Mouse (Mus musculus) layer of hippocampus, adult 9-10 months (tissue): ENCODE data around the gene Pabpn1l.

Experiments
- DNase-seq: peaks from one replicate; pipeline ENCODE4 v3.0.0; 2022; ENCODE audit warnings: low spot score

Gene Pabpn1l

GRCm38 (mm10) chr8:122618660-122619378 is 3.7 kb downstream of the Pabpn1l start:
- DNase-seq: no peak

DNA sequence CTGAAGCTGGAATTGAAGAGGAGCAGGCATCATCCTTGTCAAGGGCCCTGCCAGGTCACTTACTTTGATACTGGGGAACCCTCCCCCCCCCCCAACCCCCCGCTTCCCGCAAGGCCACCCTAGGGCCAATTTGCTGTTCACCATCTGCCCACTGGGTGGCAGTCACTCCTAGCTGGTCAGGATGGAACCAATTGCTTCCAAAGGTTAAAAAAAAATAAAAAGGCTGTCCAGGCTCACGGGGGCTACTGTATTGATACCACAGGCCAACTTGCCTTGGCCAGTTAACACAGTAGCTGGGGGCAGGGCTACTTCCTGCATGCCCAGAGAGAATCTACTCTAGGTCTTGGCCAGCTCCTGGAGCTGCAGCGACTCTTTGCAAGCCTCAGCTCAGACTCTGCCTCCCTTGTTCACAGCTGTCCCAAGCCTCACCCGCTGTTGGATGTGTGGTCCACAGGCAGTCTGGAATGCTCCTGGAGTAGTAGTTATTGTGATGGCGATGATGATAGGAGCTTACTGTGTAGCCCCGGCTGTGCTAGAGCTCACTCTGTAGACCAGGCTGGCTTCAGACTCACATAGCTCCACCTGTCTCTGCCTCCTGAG is 4.5 kb downstream of the Pabpn1l start:
- DNase-seq: peak; percentile 52

DNA sequence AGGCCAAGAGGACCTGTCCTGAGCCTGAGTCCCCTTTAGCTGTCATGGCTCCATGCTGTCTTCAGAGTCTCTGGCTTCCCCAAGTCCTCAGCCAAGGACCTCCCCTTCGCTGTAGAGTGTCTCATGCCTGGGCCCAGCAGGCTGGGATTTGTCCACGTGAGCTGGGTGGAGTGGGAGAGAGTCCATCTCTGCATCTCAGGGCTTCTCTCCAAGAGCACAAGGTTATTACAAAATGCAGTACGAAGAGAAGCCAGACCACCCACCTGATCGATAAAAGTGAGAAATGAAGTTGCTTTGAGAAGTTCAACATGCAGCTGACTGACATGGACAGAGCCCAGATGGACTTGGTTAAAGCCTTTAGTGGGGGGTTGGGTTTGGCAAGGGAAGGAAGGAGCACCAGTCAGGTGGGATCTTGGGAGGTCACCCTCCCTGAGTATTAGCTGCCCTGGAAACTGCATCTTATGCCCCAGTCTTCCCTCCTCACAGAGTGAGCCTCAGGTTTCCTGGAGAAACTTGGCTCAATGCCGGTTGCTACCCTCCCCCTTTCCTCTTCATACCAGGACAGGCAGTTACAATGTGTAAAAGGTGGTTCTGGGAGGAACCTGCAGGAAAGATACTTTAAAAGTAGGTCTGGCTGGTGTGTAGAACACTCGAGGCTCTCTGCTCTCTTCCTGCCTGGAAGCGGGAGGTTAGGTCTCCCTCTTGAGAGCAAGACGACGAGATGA is 6.2 kb downstream of the Pabpn1l start:
- DNase-seq: no peak

DNA sequence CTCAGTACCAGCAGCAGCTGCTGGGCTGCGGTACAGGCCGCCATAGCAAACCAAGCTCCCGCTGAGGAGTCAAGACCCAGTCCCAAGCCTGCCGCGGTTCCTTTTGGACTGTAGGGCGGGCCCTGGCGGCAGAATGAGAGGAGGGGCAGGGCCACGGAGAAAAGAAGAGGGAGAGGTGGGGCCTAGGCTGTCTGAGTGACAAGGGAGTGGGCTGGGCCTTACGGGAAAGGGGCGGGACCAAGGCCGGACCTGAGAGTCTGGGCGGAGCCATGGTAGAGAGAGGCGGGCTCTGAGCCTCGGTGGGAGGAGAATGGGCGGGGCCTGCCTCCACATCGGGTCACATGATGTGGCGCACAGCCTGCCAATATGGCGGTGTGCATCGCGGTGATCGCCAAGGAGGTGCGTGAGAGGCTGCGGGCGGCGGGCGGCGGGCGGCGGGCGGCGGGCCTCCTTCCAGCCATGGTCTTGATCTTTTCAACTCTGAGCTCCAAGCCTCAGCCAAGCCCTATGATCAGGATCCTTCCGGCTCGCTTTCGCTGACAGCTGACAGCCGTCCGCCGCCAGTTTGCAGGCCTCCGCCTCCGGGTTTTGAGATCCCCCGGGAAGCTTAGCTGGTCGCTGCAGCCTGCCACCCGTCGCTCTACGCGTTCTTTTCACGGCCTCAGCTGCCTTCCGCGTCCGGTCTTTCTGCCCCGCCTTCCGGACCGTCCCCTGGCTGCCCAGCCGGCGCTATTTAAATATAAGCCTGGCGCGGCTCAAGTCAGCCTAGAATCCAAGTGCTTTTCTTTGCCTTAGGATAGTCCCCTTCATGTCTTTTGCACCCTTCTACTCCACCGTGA is 11.0 kb downstream of the Pabpn1l start, which contains the start of the genes Galns and Trappc2l:
TSS of gene Galns (minus strand) at position 169 of the 839 bp plus-strand sequence.
TSS of gene Trappc2l (plus strand) at position 346 of the 839 bp plus-strand sequence.
- DNase-seq: peak; percentile 91

DNA sequence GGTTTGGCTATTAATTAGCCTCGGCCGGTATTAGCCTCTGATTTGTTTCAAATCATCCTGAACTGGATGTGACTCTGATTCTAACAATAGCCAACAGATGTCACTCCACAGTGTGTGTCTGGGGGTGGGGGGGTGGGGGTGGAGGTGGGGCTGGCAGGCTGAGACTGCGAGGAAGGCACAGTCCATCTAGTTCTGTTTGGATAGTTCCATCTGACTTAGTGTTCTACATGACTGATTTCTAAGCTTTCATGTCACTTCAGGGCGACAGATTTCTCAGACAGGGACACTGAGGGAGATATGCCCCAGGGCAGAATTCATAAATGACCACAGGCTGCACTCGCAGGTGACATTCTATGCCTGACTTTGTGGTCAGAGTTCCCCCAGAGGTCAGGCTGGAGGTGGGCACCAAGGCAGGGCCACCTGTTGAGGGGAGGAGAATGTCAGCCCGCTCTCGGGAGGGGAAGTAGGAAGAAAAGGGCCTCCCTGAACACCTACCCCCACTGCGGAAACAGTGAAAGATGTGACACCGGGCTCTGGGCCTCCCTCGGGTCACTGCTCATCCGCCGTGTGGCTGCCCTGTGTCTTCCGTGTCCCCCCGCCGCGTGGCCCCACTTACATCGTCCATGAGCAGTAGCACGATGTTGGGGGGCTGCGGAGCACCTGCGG is 11.8 kb downstream of the Pabpn1l start:
- no peak for DNase-seq

- DNase-seq: no peak
These were observed 12.3 kb downstream of the Pabpn1l start for GRCm38 (mm10) chr8:122610209-122610608.

- no peak for DNase-seq
These were observed 15.7 kb downstream of the Pabpn1l start for GRCm38 (mm10) chr8:122606810-122607209.

GRCm38 (mm10) chr8:122605367-122605766 is 17.2 kb downstream of the Pabpn1l start:
- no peak for DNase-seq

- DNase-seq: no peak
These were observed 17.9 kb downstream of the Pabpn1l start for GRCm38 (mm10) chr8:122604640-122605039.

GRCm38 (mm10) chr8:122600666-122601065 is 21.9 kb downstream of the Pabpn1l start:
- DNase-seq: no peak

DNA sequence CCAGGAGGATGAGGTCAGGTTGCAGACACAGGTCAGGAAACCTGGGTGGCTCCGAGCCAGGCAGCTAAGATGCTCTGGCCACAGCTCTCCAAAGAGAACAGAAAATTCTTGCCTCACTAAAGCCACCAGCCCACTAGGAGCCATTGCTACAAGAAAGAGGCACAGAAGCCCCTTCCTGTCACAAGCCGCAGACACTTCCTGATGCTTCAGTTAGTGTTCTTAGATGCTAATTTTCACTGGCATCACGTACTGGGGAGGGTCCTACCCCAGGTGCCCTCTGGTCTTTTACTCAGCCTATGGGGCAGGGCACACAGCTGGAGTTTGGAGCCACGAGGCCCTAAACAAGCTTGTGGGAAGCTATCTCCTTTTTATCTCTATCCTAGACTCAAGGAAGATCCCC is 26.5 kb downstream of the Pabpn1l start:
- DNase-seq: no peak

- no peak for DNase-seq
These were observed 28.6 kb downstream of the Pabpn1l start for GRCm38 (mm10) chr8:122593783-122594507.

- no peak for DNase-seq
These were observed 29.3 kb downstream of the Pabpn1l start for GRCm38 (mm10) chr8:122593240-122593639.

DNA sequence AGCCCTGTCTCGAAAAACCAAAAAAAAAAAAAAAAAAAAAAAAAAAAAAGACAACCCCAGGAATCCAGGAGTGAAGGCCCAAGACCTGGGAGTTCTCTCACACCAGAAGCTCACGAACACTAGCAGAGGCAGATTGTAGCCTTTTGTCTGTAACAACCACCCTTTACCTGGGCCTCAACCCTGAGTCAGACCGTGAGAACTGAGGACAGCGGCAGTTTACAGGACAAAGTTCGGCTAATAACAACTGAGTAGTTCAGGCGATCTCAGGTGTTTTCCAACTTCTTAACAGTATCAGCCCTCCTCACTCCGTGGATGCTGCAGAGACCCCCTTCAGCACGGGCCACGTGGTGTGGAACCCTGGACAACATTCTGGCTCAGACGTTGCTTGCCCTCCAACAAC is 35.8 kb downstream of the Pabpn1l start:
- DNase-seq: no peak

DNA sequence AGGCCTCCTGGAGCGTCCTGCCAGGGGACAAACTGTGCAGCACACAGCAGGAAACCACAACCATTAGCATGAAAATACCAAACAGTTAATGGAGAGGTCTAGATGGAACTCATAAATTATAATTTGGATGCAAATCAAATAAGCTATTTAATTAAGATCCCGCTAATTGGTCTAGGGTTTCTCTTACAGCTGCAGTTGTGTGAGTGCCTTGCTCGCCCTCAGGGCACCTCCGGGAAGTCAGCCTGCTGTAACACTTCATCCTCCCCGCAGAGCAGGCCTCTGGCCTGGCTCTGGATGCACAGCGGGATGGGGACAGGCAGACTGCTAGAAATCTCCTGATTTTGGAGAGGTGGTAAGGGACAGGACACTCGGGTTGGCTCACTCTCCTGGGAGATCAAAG is 36.4 kb downstream of the Pabpn1l start:
- no peak for DNase-seq

DNA sequence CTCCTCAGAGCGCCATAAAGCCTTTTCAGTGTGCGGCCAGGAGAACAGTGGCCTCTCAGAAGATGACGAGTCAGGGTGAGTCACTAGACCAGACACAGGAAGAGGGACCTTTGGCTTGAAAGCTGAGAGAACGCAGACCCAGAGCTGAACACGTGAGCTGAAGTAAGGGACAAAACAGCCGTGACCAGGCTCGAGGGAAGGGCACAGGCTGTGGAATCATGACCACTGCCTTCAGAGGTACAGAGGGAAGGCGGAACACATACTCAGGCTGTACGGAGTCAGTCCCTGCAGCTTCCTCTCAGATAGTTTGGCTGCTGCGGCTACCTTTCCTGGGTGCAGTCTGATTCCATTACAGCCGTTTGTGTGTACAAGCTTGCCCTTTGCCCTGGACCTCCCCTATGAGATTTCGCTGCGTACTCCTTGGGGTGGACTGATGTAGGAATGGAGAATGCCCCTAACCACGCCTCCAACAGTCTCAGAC is 37.1 kb downstream of the Pabpn1l start:
- no peak for DNase-seq

DNA sequence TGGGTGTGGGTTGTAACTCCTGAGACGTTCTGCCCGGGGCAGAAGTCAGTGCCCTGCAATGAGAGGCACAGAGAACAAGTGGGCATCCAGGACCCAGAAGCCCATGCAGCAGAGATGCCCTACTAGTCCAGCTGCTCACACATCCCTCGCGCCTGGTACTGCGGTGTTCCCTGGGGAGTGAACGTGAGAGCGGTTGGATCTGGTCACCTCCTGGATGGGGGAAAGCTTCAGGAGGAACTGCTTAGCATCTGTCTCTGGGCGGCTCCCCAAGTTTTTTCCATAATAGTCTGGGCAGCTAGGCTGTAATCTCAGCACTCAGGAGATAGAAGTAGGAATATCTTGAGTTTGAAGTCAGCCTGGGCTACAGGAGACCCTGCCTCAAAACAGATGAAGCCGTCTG is 37.6 kb downstream of the Pabpn1l start:
- DNase-seq: no peak

DNA sequence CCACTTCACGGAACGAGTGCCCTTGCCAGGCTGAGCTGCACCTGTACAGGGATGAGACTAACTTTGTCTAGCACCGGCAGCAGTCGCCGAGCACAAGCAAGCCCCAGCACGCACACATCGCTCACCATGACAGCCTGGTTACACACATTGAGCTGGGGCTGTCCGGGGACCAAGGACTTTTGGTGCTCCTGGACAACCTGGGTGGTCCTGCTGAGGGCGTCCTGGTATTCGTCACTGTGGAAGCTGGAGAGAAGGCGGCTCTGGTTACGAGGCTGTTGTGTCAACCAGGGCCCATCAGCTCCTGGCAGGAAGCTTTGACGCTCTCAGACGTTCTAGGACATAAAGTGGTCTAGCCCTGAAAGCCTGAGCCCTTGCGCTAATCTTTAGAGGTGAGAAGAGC is 41.6 kb downstream of the Pabpn1l start:
- DNase-seq: no peak

GRCm38 (mm10) chr8:122579196-122579595 is 43.3 kb downstream of the Pabpn1l start:
- DNase-seq: no peak

- DNase-seq: no peak
These were observed 45.4 kb downstream of the Pabpn1l start for GRCm38 (mm10) chr8:122577116-122577515.

- DNase-seq: peak; percentile 82
These were observed 45.9 kb downstream of the Pabpn1l start, which contains the start of gene Aprt for GRCm38 (mm10) chr8:122576648-122577022. Gene Aprt, minus strand, starts transcription at chr8:122576909.
